Mouse (Mus musculus): ENCODE data around the gene Radil. TPM values are rescaled to one million over a fixed set of nuclear protein-coding genes. Genes with fewer than 3 reads are reported as not detected.
A peak's percentile ranks its signal among the peaks of the same experiment; 100 is the strongest.

Radil gene
- polyA plus RNA-seq, 1 experiment: 28.7 TPM

DNA sequence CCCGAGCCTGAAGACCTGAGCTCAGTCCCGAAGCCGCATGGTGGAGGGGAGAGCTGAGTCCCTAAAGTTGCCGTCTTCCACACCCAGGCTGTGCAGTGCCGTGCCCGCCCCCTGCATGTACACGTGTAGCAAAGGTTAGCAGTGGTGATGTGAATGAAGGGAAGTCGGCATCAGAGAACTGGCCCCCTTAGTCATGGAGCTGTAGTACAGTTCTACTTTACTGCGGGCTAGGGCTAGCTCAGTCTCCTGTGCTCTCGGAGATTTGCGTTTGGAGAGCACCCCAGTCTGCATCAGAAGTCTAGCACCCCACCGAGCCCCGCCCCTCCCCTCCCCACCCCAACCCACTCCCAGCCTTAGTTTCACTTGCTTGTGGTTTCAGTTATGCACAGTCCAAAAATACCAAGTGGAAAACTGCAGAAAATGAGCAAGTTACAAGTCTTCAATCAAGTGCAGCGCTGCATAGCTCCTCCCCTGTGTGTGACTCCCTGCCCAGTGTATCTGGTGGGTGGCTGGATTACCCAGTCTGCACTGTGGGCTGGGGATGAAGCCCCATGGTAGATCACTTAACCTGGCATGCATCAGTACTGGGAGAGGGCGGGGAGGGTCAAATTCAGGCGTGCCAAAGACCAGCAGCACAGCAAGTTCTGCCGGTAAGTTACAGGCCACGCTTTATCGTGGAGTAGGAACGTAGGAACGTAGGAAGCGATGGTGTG lies 109.4 kb downstream of the Radil start:
- 72% methylated on average over 22 of the region's 22 CpGs for WGBS
- no peak for DNase-seq
- TF ChIP-seq POLR2A (IDR thresholded peaks at IDR 0.05; ENCODE audit: borderline replicate concordance, insufficient read depth, low read length) (no peak), CTCF (IDR thresholded peaks at IDR 0.05; ENCODE audit: borderline replicate concordance, insufficient read depth, low read depth, low read length) (no peak)
- Histone ChIP-seq H3K27me3 (ENCODE audit: control insufficient read depth, insufficient read depth, low read length) (no peaks in the 10 kb centered on the region), H3K4me3 (replicated peaks; ENCODE audit: insufficient read depth, low read depth, low read length) (no peak overlapping the region), H3K27ac (ENCODE audit: insufficient read depth, low read length) (no peak overlapping the region), H3K4me1 (ENCODE audit: control insufficient read depth, insufficient read depth, low read length) (peaks cover 22% of the 10 kb centered on the region)

DNA sequence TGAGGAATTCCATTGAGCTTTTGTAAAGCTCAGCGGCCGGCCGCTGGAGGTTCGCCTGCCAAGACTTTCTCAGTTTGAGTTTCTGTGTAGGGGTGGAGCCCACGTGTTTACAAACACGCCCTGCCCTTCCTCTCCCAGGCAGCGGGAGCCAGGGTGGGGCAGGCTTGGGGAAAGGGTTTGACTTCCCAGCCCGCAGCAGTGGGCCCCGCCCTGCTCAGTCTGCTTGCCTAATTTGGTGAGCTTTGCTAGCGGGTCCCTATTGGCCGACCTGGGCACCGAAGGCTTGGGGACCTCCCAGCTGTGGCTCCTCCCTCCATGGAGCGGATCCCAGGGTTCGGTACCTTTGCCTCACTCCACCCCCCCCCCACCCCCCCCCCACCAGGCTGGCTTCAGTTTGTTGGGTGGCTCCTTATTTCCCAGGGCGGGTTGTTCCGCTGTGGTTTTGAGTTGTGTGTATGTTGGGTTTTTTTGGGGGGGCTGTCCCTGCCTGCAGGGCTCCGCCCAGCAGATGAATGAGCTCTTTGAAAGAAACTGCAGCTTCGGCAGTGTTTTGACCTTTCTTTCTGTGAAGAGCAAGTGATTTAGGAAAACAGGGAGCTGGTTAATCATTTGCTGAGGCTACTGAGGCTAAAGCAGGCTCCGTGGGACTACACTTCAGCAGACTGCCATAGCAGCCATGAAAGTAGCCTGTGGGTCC lies 110.3 kb downstream of the Radil start:
- Histone ChIP-seq H3K4me3 (replicated peaks; ENCODE audit: insufficient read depth, low read depth, low read length) (no peak overlapping the region), H3K4me1 (ENCODE audit: control insufficient read depth, insufficient read depth, low read length) (peaks cover 15% of the 10 kb centered on the region), H3K27ac (ENCODE audit: insufficient read depth, low read length) (no peak overlapping the region), H3K27me3 (ENCODE audit: control insufficient read depth, insufficient read depth, low read length) (no peaks in the 10 kb centered on the region)
- 17% methylated on average over 19 of the region's 19 CpGs for WGBS
- TF ChIP-seq POLR2A (IDR thresholded peaks at IDR 0.05; ENCODE audit: borderline replicate concordance, insufficient read depth, low read length) (no peak), CTCF (IDR thresholded peaks at IDR 0.05; ENCODE audit: borderline replicate concordance, insufficient read depth, low read depth, low read length) (no peak)
- DNase-seq: peak; percentile 47 to 58

- H3K27me3 ChIP-seq (ENCODE audit: control insufficient read depth, insufficient read depth, low read length): no peaks in the 10 kb centered on the region
- TF ChIP-seq POLR2A (IDR thresholded peaks at IDR 0.05; ENCODE audit: borderline replicate concordance, insufficient read depth, low read length) (no peak), CTCF (IDR thresholded peaks at IDR 0.05; ENCODE audit: borderline replicate concordance, insufficient read depth, low read depth, low read length) (no peak)
- H3K4me3 ChIP-seq (replicated peaks; ENCODE audit: insufficient read depth, low read depth, low read length): no peak overlapping the region
- no peak for DNase-seq
- H3K27ac ChIP-seq (ENCODE audit: insufficient read depth, low read length): 0 out of 2 replicates have a peak overlapping the region, but pooled peaks have one; percentile 30
- 27% methylated on average over 12 of the region's 12 CpGs for WGBS
- H3K4me1 ChIP-seq (ENCODE audit: control insufficient read depth, insufficient read depth, low read length): peaks cover 10% of the 10 kb centered on the region
Measured at GRCm38 (mm10) chr5:142439911-142440432, 110.9 kb downstream of the Radil start.

DNA sequence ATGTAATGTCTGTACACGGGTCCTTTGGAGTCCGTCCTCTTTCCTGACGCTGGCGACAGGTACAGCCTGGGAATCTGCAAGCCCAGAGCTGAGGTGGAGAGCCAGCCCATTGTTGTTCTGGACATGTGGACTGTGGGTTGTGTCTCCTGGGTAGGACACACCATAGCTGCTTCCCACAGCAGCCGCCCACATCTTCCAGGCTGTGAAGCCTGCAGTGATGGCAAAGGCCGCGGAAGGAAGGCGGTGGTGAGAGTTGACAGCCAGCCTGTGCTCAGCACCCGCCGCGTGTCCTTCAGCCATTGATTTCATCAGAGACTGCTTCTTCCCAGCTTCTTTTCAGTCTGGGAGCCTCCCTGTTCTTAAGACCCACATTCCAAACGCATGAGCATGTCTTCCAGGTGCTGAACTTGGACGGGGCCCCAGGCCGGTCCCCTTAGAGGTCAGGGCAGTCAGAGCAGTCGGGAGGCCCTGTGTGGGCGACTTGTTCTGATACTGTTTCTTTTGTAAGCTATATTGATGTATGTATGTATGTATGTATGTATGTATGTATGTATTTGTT lies 112.4 kb downstream of the Radil start:
- 88% methylated on average over 16 of the region's 16 CpGs for WGBS

DNA sequence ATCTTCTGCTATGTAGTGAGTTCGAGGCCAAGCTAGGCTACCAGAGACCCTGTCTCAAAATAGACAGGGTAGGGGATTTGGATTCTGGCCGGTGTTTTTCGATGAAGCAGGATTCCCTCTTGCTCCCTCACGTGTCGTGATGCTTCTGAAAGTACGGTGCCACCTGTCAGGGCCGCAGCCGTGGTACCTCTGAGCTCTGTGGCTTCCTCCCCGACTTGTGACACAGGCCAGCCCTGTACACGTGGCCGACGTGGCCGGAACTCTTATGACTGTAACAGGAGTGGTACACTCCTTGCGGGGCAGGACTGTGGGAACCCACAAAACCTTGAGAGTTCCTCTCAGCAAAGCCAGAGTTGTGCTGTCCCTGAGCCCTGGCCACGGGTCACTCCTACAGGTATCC lies 115.2 kb downstream of the Radil start:
- TF ChIP-seq CTCF (IDR thresholded peaks at IDR 0.05; ENCODE audit: borderline replicate concordance, insufficient read depth, low read depth, low read length): no peak
- no peak for TF ChIP-seq POLR2A (IDR thresholded peaks at IDR 0.05; ENCODE audit: borderline replicate concordance, insufficient read depth, low read length)
- Histone ChIP-seq H3K27me3 (ENCODE audit: control insufficient read depth, insufficient read depth, low read length) (no peaks in the 10 kb centered on the region), H3K4me3 (replicated peaks; ENCODE audit: insufficient read depth, low read depth, low read length) (no peak overlapping the region), H3K4me1 (ENCODE audit: control insufficient read depth, insufficient read depth, low read length) (peaks cover 40% of the 10 kb centered on the region), H3K27ac (ENCODE audit: insufficient read depth, low read length) (no peak overlapping the region)
- no peak for DNase-seq
- 97% methylated on average over 15 of the region's 15 CpGs for WGBS

More for the DNA sequence above, 112.4 kb downstream of the Radil start:
- no peak for DNase-seq
- Histone ChIP-seq H3K27ac (ENCODE audit: insufficient read depth, low read length) (no peak overlapping the region), H3K4me3 (replicated peaks; ENCODE audit: insufficient read depth, low read depth, low read length) (no peak overlapping the region), H3K27me3 (ENCODE audit: control insufficient read depth, insufficient read depth, low read length) (no peaks in the 10 kb centered on the region), H3K4me1 (ENCODE audit: control insufficient read depth, insufficient read depth, low read length) (peaks cover 21% of the 10 kb centered on the region)
- TF ChIP-seq POLR2A (IDR thresholded peaks at IDR 0.05; ENCODE audit: borderline replicate concordance, insufficient read depth, low read length): no peak
- no peak for TF ChIP-seq CTCF (IDR thresholded peaks at IDR 0.05; ENCODE audit: borderline replicate concordance, insufficient read depth, low read depth, low read length)

Other genes with a start within 250 kb of the Radil start
- 14.2 and 15.4 TPM in 2 replicates for gene Foxk1, start 149.6 kb downstream of the Radil start, polyA plus RNA-seq (2012; rRNA removed)
- 30.3 and 32.7 TPM in 2 replicates for gene Ap5z1, start 87.2 kb downstream of the Radil start, polyA plus RNA-seq (2012; rRNA removed)
- gene Papolb, start 21.0 kb downstream of the Radil start, polyA plus RNA-seq (2012; rRNA removed): 0.17 and 0.25 TPM in 2 replicates
- gene Mmd2, start 57.7 kb upstream of the Radil start, polyA plus RNA-seq (2012; rRNA removed): 61.1 and 65.6 TPM in 2 replicates
- gene Wipi2, start 76.6 kb upstream of the Radil start, polyA plus RNA-seq (2012; rRNA removed): 68.2 and 73.3 TPM in 2 replicates
- 62.3 and 80.7 TPM in 2 replicates for gene Slc29a4, start 141.4 kb upstream of the Radil start, polyA plus RNA-seq (2012; rRNA removed)